Mouse (Mus musculus) intestine, embryonic 16.5 days (tissue): ENCODE results near the gene Kdm5c. TPM values are rescaled to one million over a fixed set of nuclear protein-coding genes. Genes with fewer than 3 reads are reported as not detected.

Experiments used
- ATAC-seq: fragments of 200-750 bp; cut with Nextera tagmentation; 2 replicates; pipeline ENCODE4 v1.8.0; 2017; ENCODE audit warnings: moderate TSS enrichment, moderate library complexity
- H3K27ac ChIP-seq: fragments of 300-500 bp; sonication (generic); 2 replicates; pipeline ENCODE4 v1.5.1; 2014; ENCODE audit warnings: mild to moderate bottlenecking, low read length
- H3K27me3 ChIP-seq: fragments of 300-500 bp; sonication (generic); replicated peaks from 2 replicates; pipeline ENCODE4 v1.6.1; 2014; ENCODE audit warnings: low read length, control low read depth, mixed read lengths; ENCODE audit not compliant: control insufficient read depth, insufficient read depth
- H3K36me3 ChIP-seq: fragments of 300-500 bp; sonication (generic); 2 replicates; pipeline ENCODE4 v1.6.1; 2014; ENCODE audit warnings: low read length, control low read depth; ENCODE audit not compliant: control insufficient read depth, insufficient read depth
- H3K4me1 ChIP-seq: fragments of 300-500 bp; sonication (generic); 2 replicates; pipeline ENCODE4 v1.6.1; 2014; ENCODE audit warnings: low read length, control low read depth, mixed read lengths; ENCODE audit not compliant: control insufficient read depth, insufficient read depth
- H3K4me2 ChIP-seq: fragments of 300-500 bp; sonication (generic); 2 replicates; pipeline ENCODE4 v1.6.1; 2014; ENCODE audit warnings: low read depth, low read length, control low read depth
- H3K4me3 ChIP-seq: fragments of 300-500 bp; sonication (generic); 2 replicates; pipeline ENCODE4 v1.5.1; 2014; ENCODE audit warnings: mild to moderate bottlenecking, low read length
- H3K9ac ChIP-seq: fragments of 300-500 bp; sonication (generic); 2 replicates; pipeline ENCODE4 v1.6.1; 2014; ENCODE audit warnings: low read depth, low read length
- H3K9me3 ChIP-seq: fragments of 300-500 bp; sonication (generic); 2 replicates; pipeline ENCODE4 v1.6.1; 2016; ENCODE audit warnings: low read length, control low read depth; ENCODE audit not compliant: control insufficient read depth
- WGBS: fragments of 180-500 bp; shearing (Covaris S2); extraction: QIAGEN DNeasy Blood & Tissue Kit; methylation state at CpG from one replicate; pipeline ENCODE4 v1.1.7; 2014; 5-methylcytosine and 5-hydroxymethylcytosine counted together
- polyA plus RNA-seq: library from polyadenylated mRNA; unstranded; fragments of >200 nt; fragmentation: Nextera tagmentation; extraction: Ambion mirVana; gene quantifications from 2 replicates; pipeline ENCODE4 v1.2.1, GENCODE M21; 2015

Gene Kdm5c
- polyA plus RNA-seq = 33.5 and 38.3 TPM in 2 replicates

- Histone ChIP-seq H3K27me3 (no peaks in the 10 kb centered on the region), H3K4me3 (peak within 1 kb of the TSS; percentile 90), H3K9ac (peak within 1 kb of the TSS; percentile 98), H3K36me3 (no peaks in the 10 kb centered on the region), H3K9me3 (no peaks in the 10 kb centered on the region), H3K4me1 (peaks cover 7% of the 10 kb centered on the region), H3K27ac (peak within 1 kb of the TSS; percentile 40), H3K4me2 (peak within 1 kb of the TSS; percentile 81)
- 2% methylated on average over 61 of the region's 69 CpGs for WGBS
- peak; percentile 98 for ATAC-seq
These were observed at the start of gene Kdm5c for GRCm38 (mm10) chrX:152232781-152233763. Gene Kdm5c (plus strand): TSS chrX:152233020.

GRCm38 (mm10) chrX:152187151-152187550, 45.7 kb upstream of the Kdm5c start:
- H3K4me2 ChIP-seq = no peak overlapping the region
- ATAC-seq = no peak
- H3K27me3 ChIP-seq = 0 out of 2 replicates have a peak, but pooled peaks cover 2% of the 10 kb centered on the region
- H3K9me3 ChIP-seq = no peaks in the 10 kb centered on the region
- no peak overlapping the region for H3K9ac ChIP-seq
- no peak overlapping the region for H3K4me3 ChIP-seq
- no peak overlapping the region for H3K27ac ChIP-seq
- no peaks in the 10 kb centered on the region for H3K4me1 ChIP-seq
- no peaks in the 10 kb centered on the region for H3K36me3 ChIP-seq

- H3K4me2 ChIP-seq = no peak overlapping the region
- H3K27ac ChIP-seq = no peak overlapping the region
- H3K27me3 ChIP-seq = peaks cover 9% of the 10 kb centered on the region; the same call in 1 of the 2 replicates
- H3K9ac ChIP-seq = no peak overlapping the region
- H3K9me3 ChIP-seq = no peaks in the 10 kb centered on the region
- ATAC-seq = no peak
- H3K4me1 ChIP-seq = no peaks in the 10 kb centered on the region
- H3K4me3 ChIP-seq = no peak overlapping the region
- WGBS = 69% methylated on average over 1 of the region's 1 CpGs
- no peaks in the 10 kb centered on the region for H3K36me3 ChIP-seq
These were observed 41.6 kb upstream of the Kdm5c start for GRCm38 (mm10) chrX:152191266-152191665.

- Histone ChIP-seq H3K9ac (no peak overlapping the region), H3K4me2 (no peak overlapping the region), H3K4me1 (no peaks in the 10 kb centered on the region), H3K27me3 (peaks cover 10% of the 10 kb centered on the region), H3K36me3 (no peaks in the 10 kb centered on the region), H3K4me3 (no peak overlapping the region), H3K27ac (no peak overlapping the region), H3K9me3 (no peaks in the 10 kb centered on the region)
- ATAC-seq = no peak
- 85% methylated on average over 1 of the region's 1 CpGs for WGBS
These were observed 34.8 kb upstream of the Kdm5c start for GRCm38 (mm10) chrX:152197814-152198648.

GRCm38 (mm10) chrX:152201737-152202421, 30.9 kb upstream of the Kdm5c start:
- WGBS = 42% methylated on average over 4 of the region's 4 CpGs
- Histone ChIP-seq H3K27me3 (peaks cover 10% of the 10 kb centered on the region), H3K4me2 (no peak overlapping the region), H3K9ac (no peak overlapping the region), H3K9me3 (no peaks in the 10 kb centered on the region), H3K27ac (no peak overlapping the region), H3K4me3 (no peak overlapping the region), H3K36me3 (no peaks in the 10 kb centered on the region), H3K4me1 (no peaks in the 10 kb centered on the region)
- ATAC-seq = peak; percentile 43

- H3K9me3 ChIP-seq = no peaks in the 10 kb centered on the region
- H3K9ac ChIP-seq = no peak overlapping the region
- H3K4me3 ChIP-seq = no peak overlapping the region
- peaks cover 13% of the 10 kb centered on the region for H3K27me3 ChIP-seq
- H3K27ac ChIP-seq = no peak overlapping the region
- no peaks in the 10 kb centered on the region for H3K4me1 ChIP-seq
- H3K4me2 ChIP-seq = no peak overlapping the region
- 49% methylated on average over 8 of the region's 8 CpGs for WGBS
- ATAC-seq = no peak
- H3K36me3 ChIP-seq = no peaks in the 10 kb centered on the region
These were observed 30.3 kb upstream of the Kdm5c start for GRCm38 (mm10) chrX:152202422-152203103.

- Histone ChIP-seq H3K4me2 (no peak overlapping the region), H3K4me1 (no peaks in the 10 kb centered on the region), H3K9ac (no peak overlapping the region), H3K4me3 (no peak overlapping the region), H3K36me3 (no peaks in the 10 kb centered on the region), H3K27ac (no peak overlapping the region), H3K27me3 (peaks cover 13% of the 10 kb centered on the region), H3K9me3 (no peaks in the 10 kb centered on the region)
- no peak for ATAC-seq
- 83% methylated on average over 4 of the region's 4 CpGs for WGBS
These were observed 29.6 kb upstream of the Kdm5c start for GRCm38 (mm10) chrX:152203247-152203646.

- WGBS = 94% methylated on average over 1 of the region's 1 CpGs
- no peak overlapping the region for H3K27ac ChIP-seq
- no peaks in the 10 kb centered on the region for H3K9me3 ChIP-seq
- peak; percentile 14; the same call in 1 of the 2 replicates for ATAC-seq
- no peaks in the 10 kb centered on the region for H3K36me3 ChIP-seq
- no peak overlapping the region for H3K9ac ChIP-seq
- no peaks in the 10 kb centered on the region for H3K4me1 ChIP-seq
- no peak overlapping the region for H3K4me3 ChIP-seq
- no peak overlapping the region for H3K4me2 ChIP-seq
- peaks cover 17% of the 10 kb centered on the region for H3K27me3 ChIP-seq
These were observed 27.3 kb upstream of the Kdm5c start for GRCm38 (mm10) chrX:152205486-152205885.
